Mouse (Mus musculus): ENCODE results near the gene Nprl2.
"Not testable (repeated sequence)": the region's sequence is repeated elsewhere in the genome, so short reads cannot be mapped to it uniquely, and the experiment has no call there.

Gene Nprl2

DNA sequence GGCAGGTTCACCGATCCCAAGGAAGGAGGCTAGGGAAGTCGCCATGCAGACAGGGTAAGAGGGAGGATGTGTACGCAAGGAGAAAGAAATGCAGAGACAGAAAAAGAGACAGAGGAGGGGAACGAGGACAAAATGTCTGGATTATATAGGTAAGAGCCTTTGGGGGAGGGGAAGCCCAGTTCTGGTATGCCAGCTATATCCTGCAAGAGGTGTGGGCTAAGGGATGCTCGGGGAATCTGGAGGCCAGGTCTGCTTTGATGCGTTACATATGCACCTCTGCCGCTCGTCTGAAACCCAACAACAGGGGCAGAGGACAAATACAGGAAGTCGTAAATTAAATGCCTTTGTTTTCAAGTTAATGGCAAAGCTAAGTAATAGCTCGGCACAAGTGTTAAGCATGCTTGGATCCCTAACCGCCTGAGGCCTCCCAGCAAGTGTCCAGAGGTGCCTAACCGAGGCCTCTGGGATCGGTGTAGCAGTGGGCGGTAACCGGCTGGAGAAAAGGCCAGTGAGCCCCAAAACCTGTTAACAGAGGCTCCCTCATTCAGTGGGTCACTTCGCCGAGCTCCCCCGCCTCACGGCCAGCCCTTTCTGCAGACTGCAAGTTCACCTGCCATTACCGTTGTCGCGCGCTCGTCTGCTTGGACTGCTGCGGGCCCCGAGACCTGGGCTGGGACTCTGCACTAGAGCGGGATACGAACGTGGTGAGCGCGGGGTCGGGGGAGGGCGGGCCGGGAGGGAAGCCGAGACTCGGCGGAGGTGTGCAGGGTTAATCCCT lies 11.7 kb downstream of the Nprl2 start:
- DNase-seq (ENCODE audit: low read depth), result no peak

DNA sequence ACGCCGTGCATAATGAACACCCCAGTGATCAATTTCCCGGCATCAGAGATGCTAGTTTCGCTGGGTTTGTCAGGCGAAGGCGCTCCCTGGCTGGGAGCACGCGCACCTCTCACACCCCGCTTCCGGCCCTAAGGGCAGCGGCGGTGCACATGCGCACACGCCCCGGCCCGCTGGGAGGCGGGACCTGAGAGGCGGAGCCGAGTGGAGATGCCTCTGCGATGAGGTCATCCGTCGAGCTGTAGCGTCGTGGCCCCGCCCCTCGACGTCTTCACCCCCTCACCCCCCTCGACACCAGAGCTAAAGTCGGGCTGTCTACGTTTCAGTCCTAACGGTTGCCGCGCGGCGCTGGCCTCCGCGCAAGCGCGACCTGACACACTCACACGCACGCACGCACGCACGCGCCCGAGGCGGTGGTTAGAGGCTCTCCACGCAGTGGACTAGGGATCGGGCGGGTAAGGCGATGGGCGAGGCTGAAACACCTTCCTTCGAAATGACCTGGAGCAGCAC lies 12.3 kb downstream of the Nprl2 start:
- peak; percentile 95 for DNase-seq (ENCODE audit: low read depth)

DNA sequence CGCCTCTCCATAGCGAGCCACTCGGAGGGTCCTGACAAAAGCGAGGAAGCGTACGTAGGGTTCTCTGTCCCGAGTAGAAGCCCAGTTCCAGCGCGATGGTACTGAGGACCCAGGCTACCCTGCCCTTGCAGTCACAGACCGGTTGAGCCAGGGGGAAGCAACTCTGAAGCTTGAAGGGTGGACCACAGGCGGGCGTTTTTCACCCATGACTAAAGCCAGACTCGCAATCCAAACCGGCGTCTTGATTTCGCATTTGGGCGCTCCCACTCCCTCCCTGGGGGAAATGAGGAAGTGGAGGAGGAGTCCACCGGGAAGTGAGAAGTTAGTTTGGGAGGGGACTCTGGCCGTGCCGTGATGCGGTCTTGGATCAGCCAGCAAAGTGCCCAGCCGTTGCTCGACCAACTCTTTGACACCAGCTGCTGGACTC lies 13.0 kb downstream of the Nprl2 start:
- no peak for DNase-seq (ENCODE audit: low read depth)

DNA sequence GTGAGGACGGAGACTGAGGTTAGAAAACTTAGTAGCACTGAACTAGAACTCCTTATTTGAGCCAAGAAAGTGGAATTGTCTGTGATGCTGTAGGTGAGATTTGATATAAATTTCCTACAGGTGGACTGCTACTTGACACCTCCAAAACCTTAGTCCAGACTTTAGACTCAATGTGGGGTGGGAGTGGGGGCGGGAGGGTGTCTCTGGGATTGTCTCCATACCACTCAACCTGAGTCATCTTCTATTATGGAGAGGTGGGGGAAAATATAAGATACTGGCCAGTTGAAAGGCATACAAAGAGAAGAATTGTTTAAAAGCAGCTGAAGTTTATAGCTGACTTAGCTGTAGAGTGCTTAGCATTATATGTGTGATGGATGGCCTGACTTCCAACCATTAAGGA lies 13.7 kb downstream of the Nprl2 start:
- no peak for DNase-seq (ENCODE audit: low read depth)

DNA sequence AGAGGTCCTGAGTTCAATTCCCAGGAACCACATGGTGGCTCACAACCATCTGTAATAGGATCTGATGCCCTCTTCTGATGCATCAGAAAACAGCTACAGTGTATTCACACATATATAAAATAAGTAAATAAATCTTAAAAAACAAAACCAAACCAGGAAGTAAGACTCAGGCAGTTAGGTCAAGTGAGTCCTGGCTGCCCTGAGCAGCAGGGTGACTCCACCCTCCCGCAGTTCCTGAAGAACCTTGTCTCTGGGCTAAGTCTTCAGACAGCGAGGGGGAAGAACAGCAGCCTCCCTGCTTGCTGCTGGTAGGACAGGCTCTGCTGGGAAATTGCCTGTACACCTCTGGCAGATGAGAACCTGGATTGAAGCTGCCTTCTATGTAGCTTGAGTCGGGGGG lies 14.3 kb downstream of the Nprl2 start:
- no peak for DNase-seq (ENCODE audit: low read depth)

DNA sequence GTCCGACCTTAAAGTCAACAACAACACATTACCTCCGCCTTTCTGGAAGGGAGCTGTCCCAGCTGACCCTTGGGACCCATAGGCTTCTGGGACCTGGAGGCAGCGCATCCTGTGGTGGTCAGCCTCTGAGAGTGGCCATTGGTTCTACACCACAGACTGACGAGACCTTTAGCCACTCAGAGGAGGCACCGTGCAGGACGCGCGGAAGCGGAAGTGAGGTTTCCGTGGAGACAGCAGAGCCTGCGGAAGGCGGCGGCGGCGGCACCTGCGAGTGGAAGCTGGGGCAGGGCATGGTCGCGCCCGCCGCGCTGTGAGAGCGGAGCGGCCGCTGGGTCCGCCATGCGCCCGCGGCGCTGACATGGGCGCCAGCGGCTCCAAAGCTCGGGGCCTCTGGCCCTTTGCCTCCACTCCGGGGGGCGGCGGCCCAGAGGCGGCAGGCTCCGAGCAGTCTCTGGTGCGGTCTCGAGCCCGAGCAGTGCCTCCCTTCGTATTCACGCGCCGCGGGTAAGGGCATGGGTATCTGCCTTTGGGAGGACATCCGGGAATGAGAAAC lies 21.1 kb downstream of the Nprl2 start, which contains the start of gene Tusc2:
Tusc2 (plus strand) TSS at position 227 of the 553 bp plus-strand sequence.
- DNase-seq (ENCODE audit: low read depth), result peak; percentile 90

DNA sequence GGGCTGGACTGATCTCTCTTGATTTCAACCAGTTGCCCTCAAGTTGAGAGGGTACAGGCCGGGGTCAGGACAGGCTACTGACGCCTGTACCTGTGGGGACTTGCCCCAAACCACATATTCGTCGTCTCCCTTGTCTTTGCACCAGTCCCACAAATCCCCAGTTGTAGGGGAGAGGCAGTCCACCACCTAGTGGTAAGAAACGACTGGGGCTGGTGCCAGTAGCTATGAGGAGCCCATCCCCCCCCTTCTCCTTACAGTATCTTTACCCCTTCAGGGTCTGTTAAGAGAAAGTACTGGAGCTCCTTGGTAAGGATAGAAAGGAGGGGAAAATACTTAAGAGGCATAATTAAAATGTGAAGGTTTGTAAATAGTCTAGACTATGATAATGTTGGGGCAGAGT lies 23.5 kb downstream of the Nprl2 start:
- DNase-seq (ENCODE audit: low read depth), result not testable (repeated sequence)

DNA sequence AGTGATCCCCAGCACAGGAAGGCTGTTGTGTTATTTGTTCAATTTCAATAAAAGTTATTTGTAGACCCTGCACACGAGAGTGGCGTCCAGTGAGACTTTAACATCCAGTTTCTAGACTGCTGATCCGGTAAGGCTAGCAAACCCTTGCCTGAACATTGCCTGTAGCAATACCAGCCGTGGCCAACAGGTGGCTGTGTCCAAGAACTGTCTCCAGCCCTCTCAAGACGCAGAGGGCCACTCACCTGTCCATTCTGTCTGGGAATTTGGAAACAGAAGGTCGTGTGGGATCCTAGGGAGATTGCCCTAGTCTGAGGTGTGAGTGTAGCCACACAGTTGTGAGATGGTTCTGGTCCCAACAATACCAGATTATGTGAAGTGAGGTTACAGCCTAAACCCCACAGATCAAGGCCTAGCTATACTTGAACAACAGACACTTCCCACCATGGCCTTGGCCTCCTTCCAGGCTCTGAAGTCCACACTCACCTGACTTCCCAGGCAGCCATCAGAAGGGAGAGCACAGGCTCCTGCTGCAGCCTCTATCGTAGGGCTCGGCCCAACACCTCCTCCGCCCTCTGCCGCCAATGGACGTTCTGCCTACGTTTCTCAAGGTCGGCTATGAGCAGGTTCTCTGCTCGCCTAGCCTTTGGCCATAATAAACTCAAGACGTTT lies 24.1 kb downstream of the Nprl2 start:
- peak; percentile 81 for DNase-seq (ENCODE audit: low read depth)

DNA sequence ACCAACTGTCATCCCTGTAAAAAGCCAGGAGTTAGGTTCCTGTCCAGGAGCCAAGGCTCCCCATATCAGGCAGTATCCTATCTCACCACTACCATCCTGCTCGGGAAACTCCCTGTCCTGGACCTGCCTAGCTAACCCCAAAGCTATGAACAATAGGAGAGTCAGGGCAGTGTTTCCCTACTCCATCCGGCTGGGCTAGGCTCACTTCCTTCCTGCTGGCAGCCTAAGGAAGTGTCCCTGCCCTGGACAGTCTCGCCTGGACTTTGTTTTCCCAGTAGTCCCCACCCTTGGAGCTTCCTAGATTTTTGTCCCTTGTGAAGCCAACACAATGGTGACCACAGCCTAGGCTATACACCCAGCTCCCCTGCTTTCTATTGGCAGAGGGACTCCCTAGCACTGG lies 24.8 kb downstream of the Nprl2 start:
- no peak for DNase-seq (ENCODE audit: low read depth)

DNA sequence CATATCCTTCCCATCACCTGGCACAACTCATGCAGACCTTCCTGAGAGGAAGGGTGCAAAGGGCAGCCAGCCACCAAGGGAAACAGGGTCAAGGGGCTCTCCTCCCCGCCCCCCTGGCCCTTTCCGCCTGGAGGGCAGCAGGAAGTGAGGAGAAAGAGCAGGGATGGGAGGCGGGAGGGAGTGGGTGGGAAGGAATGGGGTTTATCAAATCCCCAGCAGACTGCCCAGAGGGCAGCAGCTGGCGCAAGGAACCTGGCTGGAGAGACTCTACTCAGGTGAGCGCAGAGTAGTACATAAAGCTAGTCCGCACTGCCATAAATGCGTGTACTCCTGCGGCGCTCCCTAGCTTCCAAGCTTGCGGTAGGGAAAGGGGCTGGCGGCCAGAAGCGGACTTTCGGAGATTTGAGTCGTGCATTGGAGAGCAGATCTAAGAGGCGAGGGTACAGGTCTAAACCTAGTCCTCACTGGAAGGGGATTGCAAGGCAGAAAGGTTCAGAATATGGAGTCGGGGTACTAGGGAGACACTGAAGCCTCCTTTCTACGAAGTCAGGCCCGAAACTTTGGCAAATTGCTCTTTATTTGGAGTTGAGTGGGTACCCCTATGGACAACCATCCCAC lies 25.8 kb downstream of the Nprl2 start, which contains the start of gene Hyal2:
Hyal2 (plus strand) TSS at position 244 of the 618 bp plus-strand sequence.
- DNase-seq (ENCODE audit: low read depth), result no peak

DNA sequence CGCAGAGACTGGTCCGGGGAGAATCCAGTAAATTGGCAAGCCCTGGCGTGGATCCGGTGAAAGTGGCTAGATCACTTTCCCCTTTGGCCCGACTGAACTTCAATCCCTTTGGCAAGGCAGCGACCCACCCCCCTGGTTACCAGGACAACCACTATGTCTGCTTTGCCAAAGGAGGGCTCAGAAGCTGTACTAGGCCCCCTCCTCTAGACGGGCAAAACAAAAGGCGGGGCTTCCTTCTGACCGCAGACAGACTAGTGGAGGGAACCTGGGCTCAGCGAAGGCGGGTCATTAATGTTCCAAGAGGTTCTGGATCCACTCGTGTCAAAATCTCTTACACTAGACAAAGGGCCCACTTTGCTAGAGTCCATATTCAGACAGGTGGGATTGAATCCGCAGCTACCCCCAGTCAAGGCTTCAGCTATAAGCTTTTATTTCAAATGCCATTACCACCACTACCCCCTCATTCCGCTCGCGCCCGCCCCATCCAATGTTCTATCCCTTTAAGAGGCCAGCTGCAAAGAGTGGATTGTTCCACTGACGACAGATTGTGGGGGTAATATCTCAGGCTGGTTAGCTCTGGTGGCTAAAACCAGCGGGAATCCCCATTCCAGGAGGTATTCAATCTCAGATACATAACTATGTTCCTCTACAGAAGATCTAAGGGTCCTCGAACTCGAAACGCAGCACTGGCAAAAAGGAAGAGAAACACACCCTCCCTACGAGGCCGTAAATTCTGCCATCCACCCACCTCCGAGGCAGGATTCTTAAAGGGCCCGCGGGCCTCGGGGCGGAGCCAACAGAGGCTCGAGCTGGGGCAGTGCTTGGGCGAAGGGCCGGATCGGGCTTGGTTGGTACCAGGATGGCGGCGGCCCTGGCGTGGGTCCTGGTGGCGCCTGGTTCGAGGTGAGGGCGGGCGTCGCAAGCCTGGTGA lies 26.6 kb downstream of the Nprl2 start:
- peak; percentile 85 for DNase-seq (ENCODE audit: low read depth)

DNA sequence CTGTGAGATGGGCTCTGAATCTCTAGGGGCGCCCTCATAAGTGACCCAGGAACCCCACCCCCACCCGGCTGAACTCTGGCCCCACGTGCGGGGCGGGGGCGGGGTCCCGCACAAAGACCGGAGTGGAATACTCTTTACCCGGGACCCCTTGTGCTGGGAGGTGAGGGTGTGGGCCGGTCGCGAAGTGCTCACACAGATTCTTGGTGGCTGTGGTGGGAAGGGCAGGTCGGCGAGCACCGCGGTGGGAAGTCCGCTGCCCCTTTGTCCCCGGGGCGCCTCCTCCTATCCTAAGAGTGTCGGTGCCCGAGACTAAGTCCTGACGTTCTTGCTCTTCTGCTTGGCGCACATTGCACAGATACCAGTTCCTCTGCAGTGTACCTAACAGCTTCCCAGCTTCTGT lies 27.2 kb downstream of the Nprl2 start:
- no peak for DNase-seq (ENCODE audit: low read depth)

DNA sequence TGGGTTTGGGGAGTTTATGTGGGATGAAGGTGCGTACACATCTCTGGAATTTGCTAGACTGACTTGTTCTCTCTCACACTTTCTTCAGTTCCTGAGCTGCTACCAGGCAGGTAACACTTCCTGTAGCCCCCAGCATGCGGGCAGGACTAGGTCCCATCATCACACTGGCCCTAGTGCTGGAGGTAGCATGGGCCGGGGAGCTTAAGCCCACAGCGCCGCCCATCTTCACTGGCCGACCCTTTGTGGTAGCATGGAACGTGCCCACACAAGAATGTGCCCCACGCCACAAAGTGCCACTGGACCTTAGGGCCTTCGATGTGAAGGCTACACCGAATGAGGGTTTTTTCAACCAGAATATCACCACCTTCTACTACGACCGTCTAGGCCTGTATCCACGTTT lies 28.0 kb downstream of the Nprl2 start:
- DNase-seq (ENCODE audit: low read depth), result no peak

DNA sequence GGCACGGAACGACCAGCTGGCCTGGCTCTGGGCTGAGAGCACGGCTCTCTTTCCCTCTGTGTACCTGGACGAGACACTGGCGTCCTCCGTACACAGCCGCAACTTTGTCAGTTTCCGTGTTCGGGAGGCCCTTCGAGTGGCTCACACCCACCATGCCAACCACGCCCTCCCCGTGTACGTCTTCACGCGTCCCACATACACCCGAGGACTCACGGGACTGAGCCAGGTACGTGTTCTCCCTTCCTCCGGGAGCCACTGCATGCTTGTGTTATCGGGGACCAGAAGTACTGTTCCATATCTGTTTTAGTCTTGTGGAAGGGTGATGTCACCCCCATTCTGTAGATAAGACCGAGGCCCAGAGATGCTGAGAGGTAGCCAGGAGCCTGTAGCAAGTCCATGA lies 28.8 kb downstream of the Nprl2 start:
- peak; percentile 69 for DNase-seq (ENCODE audit: low read depth)

DNA sequence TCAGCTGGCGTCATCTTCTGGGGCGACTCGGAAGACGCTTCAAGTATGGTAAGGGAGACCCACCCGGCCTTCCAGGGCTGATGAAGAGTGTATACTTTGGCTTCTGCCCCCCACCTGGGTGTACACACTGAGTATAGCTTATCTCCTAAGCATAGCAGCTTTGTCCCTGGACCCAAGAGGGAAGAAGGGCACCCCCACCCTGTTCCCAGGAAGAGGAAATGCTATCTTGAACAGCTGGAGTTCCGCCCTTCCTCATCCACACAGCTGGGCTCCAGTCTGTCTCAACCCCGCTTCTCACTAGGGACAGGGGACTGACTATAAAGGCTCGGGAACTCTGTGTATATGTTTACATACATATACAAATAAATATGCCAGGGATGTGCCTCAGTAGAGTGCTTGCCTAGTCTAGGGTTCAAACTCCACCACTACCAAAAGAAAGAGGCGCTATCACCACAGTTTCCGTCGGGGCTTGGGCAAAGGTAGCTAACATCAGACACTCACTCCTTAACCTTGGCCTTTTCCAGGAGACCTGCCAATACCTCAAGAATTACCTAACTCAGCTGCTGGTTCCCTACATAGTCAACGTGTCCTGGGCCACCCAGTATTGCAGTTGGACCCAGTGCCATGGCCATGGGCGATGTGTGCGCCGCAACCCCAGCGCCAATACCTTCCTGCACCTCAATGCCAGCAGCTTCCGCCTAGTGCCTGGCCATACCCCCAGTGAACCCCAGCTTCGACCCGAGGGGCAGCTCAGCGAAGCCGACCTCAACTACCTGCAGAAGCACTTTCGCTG lies 29.7 kb downstream of the Nprl2 start:
- DNase-seq (ENCODE audit: low read depth), result no peak

DNA sequence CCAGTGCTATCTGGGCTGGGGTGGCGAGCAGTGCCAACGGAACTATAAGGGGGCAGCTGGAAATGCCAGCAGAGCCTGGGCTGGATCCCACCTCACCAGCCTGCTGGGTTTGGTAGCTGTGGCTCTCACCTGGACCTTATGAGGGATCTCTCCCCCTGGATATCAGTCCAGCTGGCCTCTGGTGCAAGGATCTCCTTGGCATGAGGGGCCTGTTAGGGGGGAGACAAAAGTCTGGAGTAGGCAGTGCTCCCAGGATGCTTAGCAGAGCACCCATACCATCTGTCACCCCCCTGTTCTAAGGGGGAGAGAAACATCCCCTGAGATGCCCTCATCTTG lies 30.3 kb downstream of the Nprl2 start:
- DNase-seq (ENCODE audit: low read depth), result no peak

DNA sequence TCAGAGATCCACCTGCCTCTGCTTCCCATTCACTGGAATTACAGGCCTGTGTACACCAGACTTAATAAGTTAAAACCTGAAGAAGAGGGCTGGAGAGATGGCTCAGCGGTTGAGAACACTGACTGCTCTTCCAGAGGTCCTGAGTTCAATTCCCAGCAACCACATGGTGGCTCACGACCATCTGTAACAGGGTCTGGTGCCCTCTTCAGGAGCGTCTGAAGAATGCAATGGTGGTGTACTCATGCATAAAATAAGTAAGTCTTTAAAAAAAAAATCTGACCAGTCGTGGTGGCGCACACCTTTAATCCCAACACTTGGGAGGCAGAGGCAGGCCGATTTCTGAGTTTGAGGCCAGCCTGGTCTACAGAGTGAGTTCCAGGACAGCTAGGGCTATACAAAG lies 31.7 kb downstream of the Nprl2 start:
- DNase-seq (ENCODE audit: low read depth), result not testable (repeated sequence)

DNA sequence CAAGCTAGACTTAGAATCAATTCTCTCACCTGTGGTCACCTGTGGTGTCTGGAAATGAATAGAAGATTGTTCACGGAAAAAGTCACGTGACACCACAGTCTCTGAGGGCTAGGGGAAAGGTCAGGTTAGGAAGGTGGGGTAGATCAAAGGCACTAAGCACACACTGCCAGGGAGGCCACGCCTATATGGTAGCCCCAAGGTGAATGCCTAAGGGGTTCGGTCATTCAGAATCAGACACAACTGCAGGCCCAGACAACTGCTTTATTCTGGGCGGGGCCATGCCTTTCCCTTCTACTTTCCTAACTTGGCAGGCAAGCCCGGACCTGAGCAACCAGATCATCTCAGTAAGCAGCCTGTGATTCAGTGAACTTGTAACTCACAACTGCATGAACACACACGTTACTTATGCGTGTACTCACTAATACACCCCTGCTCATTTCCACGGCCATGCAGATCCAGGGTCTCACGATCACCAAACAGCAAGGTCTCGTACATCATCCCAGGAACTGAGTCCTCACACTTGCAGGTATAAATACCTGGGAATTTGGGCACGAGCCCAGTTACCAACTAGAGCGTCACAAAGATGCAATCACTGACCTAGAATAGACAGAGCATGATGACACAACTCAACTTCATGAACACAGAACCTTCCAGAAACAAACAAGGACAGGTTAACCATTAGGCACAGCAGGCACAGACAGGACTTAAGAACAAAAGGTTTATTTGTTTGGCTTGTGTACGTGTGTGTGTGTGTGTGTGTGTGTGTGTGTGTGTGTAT lies 33.7 kb downstream of the Nprl2 start:
- DNase-seq (ENCODE audit: low read depth), result no peak

DNA sequence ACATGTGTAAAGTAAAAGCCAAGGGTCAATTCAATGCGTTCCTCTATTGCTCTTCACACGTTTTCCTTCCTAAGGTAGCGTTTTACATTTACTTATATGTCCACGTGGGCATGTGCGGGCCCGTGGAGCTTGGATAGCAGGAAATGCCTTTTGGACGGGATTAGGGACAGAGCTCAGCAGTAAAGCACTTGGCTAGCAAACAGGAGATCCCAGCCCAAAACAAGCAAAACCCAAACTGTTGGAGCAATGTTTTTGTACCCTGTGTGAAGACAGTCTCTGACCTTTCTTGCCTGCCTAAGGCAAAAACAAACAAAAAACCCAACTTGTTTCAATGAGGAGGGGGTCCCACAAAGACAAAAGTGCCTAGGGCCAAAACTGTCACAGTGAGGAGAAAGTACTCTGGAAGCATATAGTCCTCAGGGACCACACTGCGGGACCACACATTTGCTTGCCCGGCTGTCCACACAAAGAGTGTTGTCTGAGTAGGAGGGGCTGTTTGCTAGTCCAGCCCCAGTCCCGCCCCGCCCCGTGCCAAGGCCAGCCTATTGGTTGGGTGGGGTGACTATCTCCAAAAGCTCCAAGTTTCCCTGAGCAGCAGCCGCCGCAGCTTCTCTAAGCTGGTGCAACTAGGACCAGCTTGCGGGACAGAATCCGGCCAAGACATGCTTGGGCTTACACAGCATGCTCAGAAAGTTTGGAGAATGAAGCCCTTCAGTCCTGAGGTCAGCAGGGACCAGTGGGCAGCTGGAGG lies 34.5 kb downstream of the Nprl2 start, which contains the start of gene Hyal1:
Hyal1 (plus strand) TSS at position 571 of the 751 bp plus-strand sequence.
- DNase-seq (ENCODE audit: low read depth), result peak; percentile 81

Measured in c-Kit-positive CD71-positive TER-119-negative erythroid progenitor cells, embryonic 14.5 days (primary cell).